Mouse (Mus musculus): Measurements from ENCODE around the gene Olfr803.

Olfr803 gene

GRCm38 (mm10) chr10:129694186-129694585 lies at the start of gene Olfr803:
Olfr803 (minus strand) TSS chr10:129694286.
- DNase-seq (ENCODE audit: low spot score in 2 of 2), result no peak

DNA sequence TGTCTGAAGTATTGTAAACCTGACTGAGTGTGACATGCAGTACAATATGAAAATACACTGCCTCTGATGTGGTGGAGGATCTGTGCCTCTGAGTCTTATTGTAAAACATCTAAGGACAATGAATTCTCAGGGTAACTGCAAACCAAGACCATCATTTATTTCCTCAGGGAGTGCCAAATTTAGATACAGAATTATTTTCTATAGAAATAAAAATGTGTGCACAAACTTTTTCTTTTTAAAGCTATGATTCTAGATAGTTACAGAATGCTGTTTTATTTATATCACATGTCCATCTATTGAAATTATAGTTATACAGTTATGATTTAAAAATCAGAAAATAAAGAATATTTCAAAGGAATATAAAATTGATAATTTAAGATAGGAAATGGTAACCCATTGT lies 47.7 kb upstream of the Olfr803 start, which contains the start of gene Olfr806:
Gene Olfr806 (minus strand): TSS at position 101 of the 400 bp plus-strand sequence.
- no peak for DNase-seq (ENCODE audit: low spot score in 2 of 2)

DNA sequence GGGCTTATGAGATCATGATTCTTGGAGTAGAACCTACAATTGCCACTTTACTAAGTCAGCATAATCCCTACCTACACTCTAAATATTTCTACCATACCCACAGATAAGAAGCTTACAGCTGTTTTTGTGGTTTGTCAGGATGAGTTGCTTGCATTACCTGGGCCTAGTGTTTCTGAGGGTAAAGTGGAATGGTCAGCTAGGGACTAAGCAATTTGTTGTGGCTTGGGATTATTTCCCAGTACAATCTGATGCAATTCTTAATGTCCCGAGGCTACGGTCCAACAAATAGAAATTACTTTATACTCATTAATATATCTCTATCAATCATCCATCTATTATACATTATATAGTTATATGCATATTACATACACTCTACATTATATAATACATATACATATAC lies 35.2 kb upstream of the Olfr803 start, which contains the start of gene Olfr805:
Gene Olfr805 (minus strand): TSS at position 101 of the 400 bp plus-strand sequence.
- DNase-seq (ENCODE audit: low spot score in 2 of 2), result no peak

DNA sequence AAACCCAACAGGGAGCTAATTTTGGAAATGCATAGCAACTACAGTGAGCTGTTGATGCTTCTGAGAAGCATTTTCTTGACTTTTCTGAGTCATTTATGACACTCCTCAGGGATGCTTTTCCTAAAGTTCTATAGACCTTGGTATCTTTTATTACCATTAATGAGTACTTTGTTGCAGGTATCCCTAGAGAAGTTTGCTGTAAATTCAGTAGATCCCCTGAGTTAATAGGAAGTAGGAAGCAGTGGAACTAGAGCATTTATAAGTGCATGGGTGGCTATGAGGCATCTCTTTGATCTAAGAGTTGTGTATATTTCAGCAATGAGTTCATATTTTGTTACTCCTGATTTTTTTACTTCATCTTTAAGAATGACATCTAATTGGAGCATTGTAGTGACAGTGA lies 8.8 kb upstream of the Olfr803 start, which contains the start of gene Olfr804:
Gene Olfr804 (plus strand): TSS at position 301 of the 400 bp plus-strand sequence.
- DNase-seq (ENCODE audit: low spot score in 2 of 2), result no peak

- no peak for DNase-seq (ENCODE audit: low spot score in 2 of 2)
Measured at GRCm38 (mm10) chr10:129688069-129688468, 6.0 kb downstream of the Olfr803 start, which contains the start of gene Olfr802. Olfr802 (minus strand) TSS chr10:129688169.

- DNase-seq (ENCODE audit: low spot score in 2 of 2), result no peak
Measured at GRCm38 (mm10) chr10:129673765-129674164, 20.3 kb downstream of the Olfr803 start, which contains the start of gene Olfr801. Olfr801 (minus strand) TSS chr10:129673865.

GRCm38 (mm10) chr10:129657394-129657793 lies 36.7 kb downstream of the Olfr803 start, which contains the start of gene Olfr800:
Olfr800 (plus strand) TSS chr10:129657694.
- no peak for DNase-seq (ENCODE audit: low spot score in 2 of 2)

DNA sequence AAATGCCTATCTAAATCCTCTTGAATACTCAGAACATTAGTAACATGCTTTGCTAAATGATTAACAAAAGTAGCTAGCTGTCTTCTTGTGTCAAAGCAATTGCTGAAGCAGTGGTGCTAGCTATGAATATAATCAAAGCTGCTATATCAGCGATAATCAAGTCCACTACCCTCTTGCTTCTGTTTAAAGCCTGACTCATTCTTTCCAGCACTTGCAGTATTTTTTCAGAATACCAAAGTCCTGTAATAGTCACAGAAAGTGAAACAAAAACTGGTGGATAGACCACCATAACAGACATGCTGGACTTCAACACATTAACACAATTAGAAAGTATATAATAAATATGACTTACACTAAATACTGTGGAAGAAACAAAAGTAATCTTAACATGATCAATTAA lies 42.3 kb downstream of the Olfr803 start:
- DNase-seq (ENCODE audit: low spot score in 2 of 2), result no peak

Data from cerebellum, postnatal 4 days (tissue).